In genomic region chr14:115092081-115092480, GRCm38 (mm10) we compare ENCODE assay signal across 8 mouse cellular contexts. TPM values are rescaled to one million over a fixed set of nuclear protein-coding genes. Genes with fewer than 3 reads are reported as not detected.
DNase-seq lines count a peak whose midpoint lies in the region; ATAC-seq and TF ChIP-seq lines count a peak whose summit lies in the region.

Gene Gpc5, plus strand, starts transcription at chr14:115092215.

- H3K4me3 ChIP-seq in hindbrain, embryonic 14.5 days (replicated peaks; ENCODE audit: low read length), result peak within 1 kb of the TSS; percentile 72

- TF ChIP-seq CTCF in Patski (IDR thresholded peaks at IDR 0.05), result no peak

- H3K9me3 ChIP-seq in hindbrain, embryonic 14.5 days (ENCODE audit: control insufficient read depth, low read length), result no peaks in the 10 kb centered on the region

- H3K4me2 ChIP-seq in hindbrain, embryonic 14.5 days (replicated peaks), result peak within 1 kb of the TSS; percentile 97

- no peaks in the 10 kb centered on the region; the same call in 1 of the 2 replicates for H3K4me1 ChIP-seq in hindbrain, embryonic 14.5 days (replicated peaks; ENCODE audit: control insufficient read depth, insufficient read depth, low read length)

- H3K36me3 ChIP-seq in hindbrain, embryonic 14.5 days (replicated peaks; ENCODE audit: control insufficient read depth, insufficient read depth), result no peaks in the 10 kb centered on the region

- CTCF ChIA-PET in Patski (lab: Charles Lee), result interaction anchor here (1.2 kb wide), 1 partner anchor 46 kb away, joined by 3 read pairs; no protein-coding TSS in a partner anchor

- POLR2A ChIA-PET in Patski (lab: Charles Lee), result no interaction called here

- no peak for DNase-seq in Patski (ENCODE audit: low read depth, low spot score)
- peak; percentile 90 to 95 for DNase-seq in cerebellum, postnatal 25 days
- DNase-seq in frontal cortex, postnatal 25 days (ENCODE audit: low spot score in 2 of 2), result peak; percentile 72 to 85
- DNase-seq in hindbrain, embryonic 14.5 days (ENCODE audit: low spot score), result peak; percentile 84
- DNase-seq in layer of hippocampus, postnatal 36 days, result peak; percentile 90 to 91
- peak; percentile 88 for DNase-seq in lung, postnatal 25 days (ENCODE audit: low spot score)
- peak; percentile 50 for DNase-seq in retina, adult 2 months (ENCODE audit: low read depth, low spot score)
- peak; percentile 90 for DNase-seq in thymus, postnatal 25 days

- peak within 1 kb of the TSS; percentile 67 for H3K9ac ChIP-seq in hindbrain, embryonic 14.5 days

- H3K27me3 ChIP-seq in Patski, result peaks cover 48% of the 10 kb centered on the region
- peaks cover 49% of the 10 kb centered on the region for H3K27me3 ChIP-seq in hindbrain, embryonic 14.5 days (ENCODE audit: control insufficient read depth, insufficient read depth, low read length)

- WGBS in hindbrain, embryonic 14.5 days, result under 1% methylated on average over 31 of the region's 31 CpGs

- ATAC-seq in Patski, result peak; percentile 96
- peak; percentile 99 for ATAC-seq in hindbrain, embryonic 14.5 days (ENCODE audit: low FRiP score)

- in situ Hi-C loops in Patski (cut with MboI; ENCODE audit: low pct_unique_long_range_greater_than_20kb), result no loop called here

- H3K27ac ChIP-seq in hindbrain, embryonic 14.5 days, result no peak within 1 kb of the TSS

RNA-seq across cellular contexts. Expression of gene Gpc5, which starts in this region (rescaled TPM):
- polyA plus RNA-seq in Patski (2021), result 1.2 TPM
- polyA plus RNA-seq in hindbrain, embryonic 14.5 days (2014; fragmentation: Nextera tagmentation; extraction: Ambion mirVana), result 11.9 and 12.3 TPM in 2 replicates
- 10 to 100 TPM; 37.8 to 38.6 TPM for total RNA-seq in layer of hippocampus, postnatal 36 days (2021)
